Mouse (Mus musculus) testis, adult 2 months (tissue): ENCODE measurements around the gene Cnot11. TPM values are rescaled to one million over a fixed set of nuclear protein-coding genes. Genes with fewer than 3 reads are reported as not detected.

ENCODE experiments used
- H3K27ac ChIP-seq: fragments of 200-500 bp; 2 replicates; pipeline ENCODE4 v1.5.1; 2012; ENCODE audit warnings: low read depth, low read length; ENCODE audit not compliant: control insufficient read depth, insufficient read depth
- H3K27me3 ChIP-seq: fragments of 200-500 bp; 2 replicates; pipeline ENCODE4 v1.6.1; 2012; ENCODE audit warnings: mild to moderate bottlenecking, low read length, moderate library complexity; ENCODE audit not compliant: control insufficient read depth, insufficient read depth
- H3K36me3 ChIP-seq: fragments of 200-500 bp; 2 replicates; pipeline ENCODE4 v1.6.1; 2012; ENCODE audit warnings: mild to moderate bottlenecking, low read length; ENCODE audit not compliant: control insufficient read depth, insufficient read depth
- H3K4me1 ChIP-seq: fragments of 200-500 bp; 2 replicates; pipeline ENCODE4 v1.6.1; 2012; ENCODE audit warnings: low read length; ENCODE audit not compliant: control insufficient read depth, insufficient read depth
- H3K4me3 ChIP-seq: fragments of 200-500 bp; 2 replicates; pipeline ENCODE4 v1.5.1; 2012; ENCODE audit warnings: low read depth, mild to moderate bottlenecking, low read length, moderate library complexity, mixed read lengths; ENCODE audit not compliant: control insufficient read depth
- CTCF ChIP-seq: fragments of 200-500 bp; IDR thresholded peaks from 2 replicates; pipeline ENCODE4 v1.5.1; 2012; ENCODE audit warnings: low read depth, mild to moderate bottlenecking, inconsistent platforms, low read length, moderate library complexity; ENCODE audit not compliant: control insufficient read depth, insufficient read depth, insufficient replicate concordance
- POLR2A ChIP-seq: fragments of 200-500 bp; IDR thresholded peaks from 2 replicates; pipeline ENCODE4 v1.6.1; 2012; ENCODE audit warnings: low read depth, mild to moderate bottlenecking, inconsistent platforms, low read length, moderate library complexity; ENCODE audit not compliant: control insufficient read depth
- polyA plus RNA-seq: library from polyadenylated mRNA; depleted of rRNA; stranded (reverse); fragments of >200 nt; gene quantifications from 2 replicates; pipeline ENCODE4 v1.2.3, GENCODE M21; 2012

The Cnot11 gene
- polyA plus RNA-seq, 1 experiment = 9.2 TPM

DNA sequence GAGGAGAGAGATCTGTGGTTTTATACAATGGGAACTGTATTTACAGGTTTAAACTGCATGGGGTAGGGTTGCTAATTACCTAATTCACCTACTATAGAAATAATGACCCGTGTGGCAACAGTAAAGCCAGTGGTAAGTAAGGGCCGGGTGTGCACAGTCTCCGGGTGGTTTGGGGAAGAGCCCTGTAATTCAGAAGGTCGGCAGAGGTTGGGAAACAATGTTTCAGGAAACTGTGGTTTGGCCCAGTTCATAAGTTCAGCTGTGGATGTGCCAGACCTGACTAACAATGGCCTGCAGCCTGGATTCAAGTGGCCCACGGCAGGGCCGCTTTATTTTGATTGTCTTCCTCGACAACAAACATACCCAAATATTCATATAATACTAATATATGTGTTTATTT is 9.0 kb upstream of the Cnot11 start:
- H3K27me3 ChIP-seq = no peaks in the 10 kb centered on the region
- H3K4me3 ChIP-seq = no peak overlapping the region
- H3K4me1 ChIP-seq = peaks cover 2% of the 10 kb centered on the region; the same call in 1 of the 2 replicates
- TF ChIP-seq CTCF (no peak), POLR2A (no peak)
- H3K27ac ChIP-seq = no peak overlapping the region
- H3K36me3 ChIP-seq = no peaks in the 10 kb centered on the region

DNA sequence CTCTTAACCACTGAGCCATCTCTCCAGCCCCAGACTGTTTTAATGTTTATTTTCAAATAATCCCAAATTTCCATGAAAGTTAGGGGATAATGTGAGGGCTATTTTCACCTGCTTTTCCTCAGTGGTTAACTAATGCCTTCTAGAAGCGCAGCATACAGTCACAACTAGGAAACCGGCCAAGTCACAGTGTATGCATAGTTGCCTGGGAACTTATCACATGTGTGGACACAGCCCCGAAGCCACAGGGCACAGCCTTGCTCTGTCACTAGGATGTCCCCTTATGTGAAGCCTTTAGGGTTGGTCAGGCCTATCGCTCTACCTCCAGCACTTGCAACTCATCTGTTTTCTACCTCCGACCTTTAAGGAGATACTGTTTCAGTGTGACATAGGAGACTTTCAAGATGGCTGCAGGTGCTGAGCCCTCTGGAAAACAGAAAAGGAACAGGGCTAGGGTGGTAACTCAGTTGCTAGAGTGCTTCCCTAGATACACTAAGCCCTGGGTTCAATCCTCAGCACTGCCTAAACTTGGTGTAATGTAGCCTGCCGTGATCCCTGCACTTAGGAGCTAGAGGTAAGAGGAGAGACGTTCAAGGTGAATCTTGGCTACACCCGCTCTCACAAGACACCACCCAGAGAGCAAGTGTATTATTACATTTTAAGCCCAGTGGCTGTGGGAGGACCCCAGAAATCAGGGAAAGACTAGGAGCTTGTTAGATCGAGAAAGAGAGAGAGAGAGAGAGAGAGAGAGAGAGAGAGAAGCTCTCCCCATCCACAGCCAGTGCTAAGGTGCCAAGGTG is 8.2 kb upstream of the Cnot11 start:
- H3K27ac ChIP-seq = no peak overlapping the region
- no peaks in the 10 kb centered on the region for H3K36me3 ChIP-seq
- H3K4me3 ChIP-seq = no peak overlapping the region
- H3K4me1 ChIP-seq = peaks cover 2% of the 10 kb centered on the region; the same call in 1 of the 2 replicates
- no peaks in the 10 kb centered on the region for H3K27me3 ChIP-seq
- TF ChIP-seq CTCF (no peak), POLR2A (no peak)

DNA sequence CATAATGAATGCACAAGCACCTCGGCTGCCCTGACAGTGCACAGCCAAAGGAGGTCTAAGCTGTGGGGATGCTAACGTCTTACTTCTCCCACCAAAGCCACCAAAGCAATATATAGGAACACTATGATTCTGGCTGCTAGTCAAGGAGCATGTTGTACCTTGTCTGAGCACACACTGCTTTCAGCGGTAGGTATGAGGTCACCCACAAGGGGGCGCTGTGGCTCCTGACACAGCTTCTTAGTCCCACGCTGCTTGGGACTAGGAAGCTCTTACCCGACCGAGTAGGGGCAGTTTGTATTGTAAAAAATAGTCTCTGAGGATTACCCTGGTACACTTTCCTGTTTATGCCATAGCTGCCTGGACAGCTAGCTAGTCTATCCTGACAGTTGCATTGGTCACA is 7.4 kb upstream of the Cnot11 start:
- 0 out of 2 replicates have a peak, but pooled peaks have one; percentile 18 for TF ChIP-seq POLR2A
- peak; percentile 90 for TF ChIP-seq CTCF

DNA sequence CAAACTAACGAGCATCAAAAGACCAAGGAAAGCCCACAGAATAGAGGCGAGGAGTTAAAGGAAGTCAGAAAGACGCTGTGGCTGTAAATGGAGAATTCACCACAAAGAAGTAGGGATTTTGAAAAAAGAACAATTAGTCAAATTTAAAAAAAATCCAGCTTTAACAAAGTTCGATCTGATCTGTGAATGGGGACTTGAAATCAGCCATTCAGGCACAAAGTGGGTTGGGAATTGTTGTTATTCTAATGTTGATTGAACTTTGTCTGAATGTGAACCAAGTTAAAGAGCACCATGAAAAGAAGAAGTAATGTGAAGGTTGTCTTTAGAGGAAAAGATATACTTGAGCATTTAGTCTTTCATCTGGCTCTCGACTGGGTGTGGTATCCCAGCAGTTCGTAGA is 6.5 kb upstream of the Cnot11 start:
- H3K4me3 ChIP-seq = no peak overlapping the region
- H3K4me1 ChIP-seq = peaks cover 2% of the 10 kb centered on the region; the same call in 1 of the 2 replicates
- H3K27me3 ChIP-seq = no peaks in the 10 kb centered on the region
- no peaks in the 10 kb centered on the region for H3K36me3 ChIP-seq
- H3K27ac ChIP-seq = no peak overlapping the region
- TF ChIP-seq POLR2A (no peak), CTCF (no peak)

More for the DNA sequence above, 7.4 kb upstream of the Cnot11 start:
- no peak overlapping the region; the same call in 1 of the 2 replicates for H3K27ac ChIP-seq
- H3K36me3 ChIP-seq = no peaks in the 10 kb centered on the region
- H3K4me1 ChIP-seq = peaks cover 2% of the 10 kb centered on the region; the same call in 1 of the 2 replicates
- H3K27me3 ChIP-seq = no peaks in the 10 kb centered on the region
- no peak overlapping the region for H3K4me3 ChIP-seq

DNA sequence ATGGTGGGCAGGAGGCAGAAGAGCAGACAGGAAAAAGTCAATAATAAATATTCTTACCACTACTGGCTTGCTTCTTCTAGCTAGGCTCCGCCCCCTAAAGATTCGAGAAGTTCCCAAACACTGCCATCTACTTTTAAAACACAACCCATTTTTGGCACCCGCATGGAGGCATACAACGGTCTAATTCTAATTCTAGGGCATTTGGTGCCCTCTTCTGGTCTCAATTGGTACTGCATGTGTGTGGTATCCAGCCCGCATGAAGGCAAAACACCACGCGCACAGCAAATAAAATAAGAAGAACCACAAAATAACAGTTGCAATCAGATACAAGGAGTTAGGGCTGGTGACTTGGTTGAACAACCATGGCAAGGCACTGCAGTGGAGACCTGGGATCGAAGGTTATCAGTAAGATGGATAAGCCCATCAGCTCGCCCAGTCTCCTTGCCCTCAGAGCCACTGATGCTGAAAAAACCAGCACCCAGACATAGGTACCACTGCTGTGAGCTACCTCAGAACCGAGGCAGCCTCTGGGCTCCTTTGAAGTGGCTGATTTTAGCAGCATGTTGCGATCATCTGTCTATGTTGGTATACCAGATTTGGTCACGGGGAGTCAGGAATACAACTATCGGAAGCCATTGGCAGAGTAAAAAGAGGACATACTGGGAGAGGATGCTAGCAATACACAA is 4.4 kb upstream of the Cnot11 start:
- H3K4me1 ChIP-seq = peaks cover 7% of the 10 kb centered on the region
- no peak overlapping the region for H3K4me3 ChIP-seq
- no peaks in the 10 kb centered on the region for H3K36me3 ChIP-seq
- no peak for TF ChIP-seq POLR2A
- peak; percentile 60; the same call in 1 of the 2 replicates for TF ChIP-seq CTCF
- no peaks in the 10 kb centered on the region for H3K27me3 ChIP-seq
- H3K27ac ChIP-seq = no peak overlapping the region

DNA sequence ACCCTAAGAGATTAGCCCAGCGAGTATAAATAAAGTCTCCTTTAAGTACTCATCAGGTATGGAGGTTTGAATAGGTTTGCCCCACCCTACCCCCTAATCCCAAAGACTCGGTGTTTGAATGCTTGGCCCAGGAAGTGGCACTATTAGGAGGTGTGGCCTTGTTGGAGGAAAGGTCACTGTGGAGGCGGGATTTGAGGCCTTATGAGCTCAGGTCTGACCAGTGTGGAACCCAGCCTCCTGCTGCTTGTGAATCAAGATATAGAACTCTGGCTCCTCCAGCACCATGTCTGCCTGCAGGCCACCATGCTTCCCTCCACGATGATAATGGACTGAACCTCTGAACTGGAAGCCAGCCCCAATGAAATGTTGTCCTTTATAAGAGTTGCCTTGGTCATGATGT is 3.8 kb upstream of the Cnot11 start:
- Histone ChIP-seq H3K4me1 (peaks cover 7% of the 10 kb centered on the region), H3K27ac (no peak overlapping the region), H3K36me3 (no peaks in the 10 kb centered on the region), H3K27me3 (no peaks in the 10 kb centered on the region), H3K4me3 (no peak overlapping the region)
- TF ChIP-seq CTCF = no peak
- no peak for TF ChIP-seq POLR2A

DNA sequence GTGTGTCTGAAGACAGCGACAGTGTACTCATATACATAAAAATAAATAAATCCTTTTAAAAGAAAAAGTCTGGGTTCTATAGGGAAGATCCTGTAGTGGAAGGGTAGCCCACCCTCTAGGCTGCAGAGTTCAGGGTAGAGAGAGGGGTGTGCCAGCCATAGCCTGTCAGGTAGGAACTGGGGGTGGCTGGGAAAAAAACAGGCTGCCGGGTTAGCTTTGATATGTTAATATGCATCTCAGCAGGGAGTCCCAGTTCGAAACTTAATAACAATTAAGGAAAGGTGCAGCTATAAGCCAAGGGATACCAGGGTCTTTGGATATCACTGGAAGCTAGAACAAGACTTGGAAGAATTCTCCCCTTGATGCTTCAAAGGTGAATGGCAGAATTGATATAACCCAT is 875 bp upstream of the Cnot11 start:
- peaks cover 8% of the 10 kb centered on the region for H3K4me1 ChIP-seq

More for the DNA sequence above, 875 bp upstream of the Cnot11 start:
- no peaks in the 10 kb centered on the region for H3K27me3 ChIP-seq
- H3K36me3 ChIP-seq = peaks cover 1% of the 10 kb centered on the region
- no peak overlapping the region for H3K27ac ChIP-seq
- TF ChIP-seq POLR2A (no peak), CTCF (no peak)
- no peak overlapping the region for H3K4me3 ChIP-seq
